Mouse (Mus musculus) kidney, adult 2 months (tissue): ENCODE measurements around the gene Tmprss12. TPM values are rescaled to one million over a fixed set of nuclear protein-coding genes. Genes with fewer than 3 reads are reported as not detected.

Experiments used
- DNase-seq: peaks from one replicate; pipeline ENCODE4 v3.0.0; 2021
- H3K27ac ChIP-seq: fragments of 200-500 bp; 2 replicates; pipeline ENCODE4 v1.5.1; 2012; ENCODE audit warnings: low read depth, low read length, control low read depth, inconsistent platforms; ENCODE audit not compliant: insufficient read depth
- H3K27me3 ChIP-seq: fragments of 200-500 bp; replicated peaks from 2 replicates; pipeline ENCODE4 v1.6.1; 2012; ENCODE audit warnings: mild to moderate bottlenecking, moderate library complexity, low read length, inconsistent platforms; ENCODE audit not compliant: control insufficient read depth, insufficient read depth
- H3K36me3 ChIP-seq: fragments of 200-500 bp; 2 replicates; pipeline ENCODE4 v1.6.1; 2012; ENCODE audit warnings: mild to moderate bottlenecking, moderate library complexity, low read length, inconsistent platforms; ENCODE audit not compliant: control insufficient read depth, insufficient read depth
- H3K4me1 ChIP-seq: fragments of 200-500 bp; 2 replicates; pipeline ENCODE4 v1.6.1; 2011; ENCODE audit warnings: low read length; ENCODE audit not compliant: control insufficient read depth, insufficient read depth
- H3K4me3 ChIP-seq: fragments of 200-500 bp; 2 replicates; pipeline ENCODE4 v1.5.1; 2011; ENCODE audit warnings: mild to moderate bottlenecking, low read depth, low read length, control low read depth; ENCODE audit not compliant: insufficient read depth
- CTCF ChIP-seq: fragments of 200-500 bp; conservative IDR thresholded peaks from 2 replicates; pipeline ENCODE4 v1.5.1; 2011; ENCODE audit warnings: low read depth, mild to moderate bottlenecking, control low read depth, low read length, moderate library complexity, mixed read lengths; ENCODE audit not compliant: insufficient read depth, insufficient read length
- POLR2A ChIP-seq: fragments of 200-500 bp; IDR thresholded peaks from one replicate; pipeline ENCODE4 v1.6.1; 2011; ENCODE audit warnings: low read depth, low read length, control low read depth
- WGBS: fragments of 180-500 bp; shearing (Covaris S2); methylation state at CpG from one replicate; pipeline ENCODE4 v1.1.7; 2018; 5-methylcytosine and 5-hydroxymethylcytosine counted together
- polyA plus RNA-seq: library from polyadenylated mRNA; depleted of rRNA; stranded (reverse); fragments of >200 nt; gene quantifications from 2 replicates; pipeline ENCODE4 v1.2.3, GENCODE M21; 2012

Gene Tmprss12
- polyA plus RNA-seq, 1 experiment: 0.14 TPM

DNA sequence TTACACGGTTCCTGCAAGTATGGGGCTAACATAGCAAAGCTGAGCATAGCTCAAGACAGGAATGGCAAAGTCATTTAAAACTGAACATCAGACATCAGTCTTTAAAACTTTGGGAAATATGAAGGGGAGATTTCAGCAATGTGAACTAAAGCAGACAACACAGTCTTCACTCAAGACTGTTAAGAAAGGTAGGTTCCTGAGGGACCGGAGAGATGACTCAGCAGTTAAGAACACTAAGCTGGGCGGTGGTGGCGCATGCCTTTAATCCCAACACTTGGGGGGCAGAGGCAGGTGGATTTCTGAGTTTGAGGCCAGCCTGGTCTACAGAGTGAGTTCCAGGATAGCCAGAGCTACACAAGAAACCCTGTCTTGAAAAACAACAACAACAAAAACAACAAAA, 4.2 kb upstream of the Tmprss12 start:
- TF ChIP-seq CTCF (no peak), POLR2A (no peak)
- Histone ChIP-seq H3K36me3 (no peaks in the 10 kb centered on the region), H3K27ac (no peak overlapping the region), H3K27me3 (no peaks in the 10 kb centered on the region), H3K4me3 (no peak overlapping the region), H3K4me1 (peaks cover 7% of the 10 kb centered on the region; the same call in 1 of the 2 replicates)
- no peak for DNase-seq
- 97% methylated on average over 4 of the region's 4 CpGs for WGBS

DNA sequence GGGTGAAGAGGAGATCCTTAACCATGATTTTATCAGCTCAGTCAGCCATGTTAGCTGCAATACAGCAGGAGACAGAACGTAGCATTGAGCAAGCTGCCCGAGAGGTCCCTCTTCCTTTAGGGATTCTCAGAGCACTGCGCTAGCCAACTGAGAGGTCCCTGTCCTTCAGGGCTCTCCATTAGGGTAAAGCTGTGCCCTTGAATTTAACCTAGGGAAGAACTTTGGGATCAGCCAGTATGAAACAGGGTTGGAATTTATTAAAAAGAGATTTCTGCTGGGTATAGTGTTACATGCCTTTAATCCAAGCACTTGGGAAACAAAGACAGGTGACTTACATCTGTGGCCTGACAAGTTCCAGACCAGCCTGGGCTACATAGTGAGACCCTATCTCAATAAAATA, 3.1 kb upstream of the Tmprss12 start:
- TF ChIP-seq CTCF: no peak
- no peak for TF ChIP-seq POLR2A
- Histone ChIP-seq H3K4me3 (no peak overlapping the region), H3K27ac (no peak overlapping the region), H3K27me3 (no peaks in the 10 kb centered on the region), H3K4me1 (peaks cover 7% of the 10 kb centered on the region; the same call in 1 of the 2 replicates), H3K36me3 (no peaks in the 10 kb centered on the region)
- DNase-seq: no peak
- WGBS: 79% methylated on average over 3 of the region's 3 CpGs

DNA sequence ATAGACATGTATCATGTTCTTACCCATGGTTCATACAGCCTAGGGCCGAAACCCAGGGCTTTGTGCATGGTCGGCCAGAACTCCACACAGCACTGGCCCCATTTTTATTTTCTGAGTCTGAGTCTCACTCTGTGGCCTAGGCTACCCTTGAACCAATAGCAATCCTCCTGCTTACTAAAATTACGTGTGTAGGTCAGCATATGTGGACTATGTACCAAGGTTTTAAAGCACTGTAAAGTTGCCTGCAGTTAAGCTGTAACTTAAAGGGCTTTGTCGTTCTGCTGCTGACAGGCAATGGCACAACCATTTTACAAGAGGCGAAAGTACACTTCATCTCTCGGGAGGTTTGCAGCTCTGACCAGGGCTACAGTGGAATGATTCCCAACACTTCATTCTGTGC, 8.3 kb downstream of the Tmprss12 start:
- H3K27ac ChIP-seq: no peak overlapping the region
- no peak for TF ChIP-seq CTCF
- no peak for TF ChIP-seq POLR2A
- no peaks in the 10 kb centered on the region for H3K27me3 ChIP-seq
- 81% methylated on average over 6 of the region's 6 CpGs for WGBS
- H3K4me1 ChIP-seq: no peaks in the 10 kb centered on the region
- no peak overlapping the region for H3K4me3 ChIP-seq
- DNase-seq: no peak
- no peaks in the 10 kb centered on the region for H3K36me3 ChIP-seq

DNA sequence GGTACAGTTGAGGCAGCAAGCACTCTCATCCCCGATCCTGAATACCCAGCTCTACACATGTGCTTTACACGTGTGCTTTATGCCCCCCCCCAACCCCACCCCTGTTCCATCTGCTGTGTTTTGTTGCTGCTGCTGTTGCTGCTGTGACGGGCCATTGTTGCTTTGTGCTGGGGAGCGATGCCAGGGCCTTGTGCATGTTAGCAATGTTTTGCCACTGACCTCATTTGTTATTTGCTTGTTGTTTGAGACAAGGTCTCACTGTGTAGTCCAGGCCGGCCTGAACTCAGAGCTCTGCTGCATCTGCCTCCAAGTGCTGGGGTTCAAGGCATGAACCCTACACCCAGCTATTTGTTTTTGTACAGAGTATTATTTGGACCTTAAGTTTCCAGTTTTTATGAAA, 10.2 kb downstream of the Tmprss12 start:
- Histone ChIP-seq H3K4me1 (no peaks in the 10 kb centered on the region), H3K36me3 (no peaks in the 10 kb centered on the region), H3K27ac (no peak overlapping the region), H3K27me3 (no peaks in the 10 kb centered on the region), H3K4me3 (no peak overlapping the region)
- DNase-seq: no peak
- 87% methylated on average over 5 of the region's 5 CpGs for WGBS
- no peak for TF ChIP-seq CTCF

DNA sequence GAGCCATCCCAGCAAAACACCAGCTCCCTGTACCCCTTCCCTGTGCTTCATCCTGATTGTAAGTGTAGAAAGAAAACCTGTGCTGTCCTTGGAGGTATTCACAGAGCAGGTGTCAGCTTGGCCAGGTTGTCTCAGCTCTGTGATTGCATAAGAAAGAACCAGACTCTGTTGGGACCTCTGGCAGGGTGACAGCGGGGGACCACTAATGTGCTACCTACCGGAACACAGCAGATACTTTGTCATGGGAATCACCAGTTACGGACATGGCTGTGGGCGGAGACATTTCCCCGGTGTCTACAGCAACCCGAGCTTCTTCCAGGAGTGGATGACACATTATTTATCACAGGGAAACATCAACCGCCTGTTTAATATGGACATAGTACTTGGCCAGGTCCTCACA, 11.7 kb downstream of the Tmprss12 start:
- 48% methylated on average over 7 of the region's 7 CpGs for WGBS

DNA sequence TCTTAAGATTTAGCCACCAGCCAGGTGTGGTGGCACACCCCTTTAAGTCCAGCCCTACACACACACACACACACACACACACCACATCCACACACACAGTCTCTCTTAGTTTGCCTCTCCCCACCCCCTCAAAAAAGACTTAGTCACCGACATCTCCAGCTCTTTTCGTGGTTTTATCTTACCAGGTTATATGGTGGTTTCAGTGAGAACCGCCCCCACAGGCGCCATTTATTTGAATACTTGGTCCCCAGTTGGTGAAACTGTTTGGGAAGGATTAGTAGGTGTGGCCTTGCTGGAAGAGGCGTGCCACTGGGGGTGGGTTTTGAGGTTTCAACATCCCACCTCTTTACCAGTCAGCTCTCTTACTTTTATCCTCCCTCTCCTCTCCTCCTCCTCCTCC, 17.2 kb downstream of the Tmprss12 start:
- TF ChIP-seq CTCF (no peak), POLR2A (no peak)
- DNase-seq: no peak
- no peaks in the 10 kb centered on the region for H3K4me1 ChIP-seq
- H3K4me3 ChIP-seq: no peak overlapping the region
- H3K27me3 ChIP-seq: no peaks in the 10 kb centered on the region
- no peaks in the 10 kb centered on the region for H3K36me3 ChIP-seq
- H3K27ac ChIP-seq: no peak overlapping the region
- 91% methylated on average over 5 of the region's 5 CpGs for WGBS

More for the DNA sequence above, 11.7 kb downstream of the Tmprss12 start:
- TF ChIP-seq CTCF (no peak), POLR2A (no peak)
- H3K27me3 ChIP-seq: no peaks in the 10 kb centered on the region
- DNase-seq: no peak
- no peak overlapping the region for H3K4me3 ChIP-seq
- no peak overlapping the region for H3K27ac ChIP-seq
- H3K36me3 ChIP-seq: no peaks in the 10 kb centered on the region
- no peaks in the 10 kb centered on the region for H3K4me1 ChIP-seq

DNA sequence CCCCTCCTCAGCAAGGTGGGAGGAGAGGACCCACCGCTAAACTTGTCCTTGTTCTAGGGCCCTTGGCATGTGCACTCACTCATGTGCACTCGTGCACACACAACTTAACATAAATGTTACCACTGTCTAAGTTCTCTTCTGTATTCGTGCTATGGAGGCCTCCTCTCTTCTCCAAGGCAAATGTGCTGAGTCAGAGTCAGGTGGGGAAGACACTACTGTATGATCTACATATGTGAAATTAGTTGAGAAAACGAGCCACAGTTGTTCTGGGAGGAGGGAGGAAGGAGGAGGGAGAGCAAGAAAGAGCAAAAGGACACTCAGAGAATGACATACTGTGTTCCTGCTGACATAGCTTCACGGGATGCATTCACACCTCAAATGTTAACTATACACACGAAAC, 19.9 kb downstream of the Tmprss12 start:
- H3K27me3 ChIP-seq: no peaks in the 10 kb centered on the region
- no peak overlapping the region for H3K27ac ChIP-seq
- no peaks in the 10 kb centered on the region for H3K36me3 ChIP-seq
- no peak overlapping the region for H3K4me3 ChIP-seq
- DNase-seq: no peak
- TF ChIP-seq POLR2A (no peak), CTCF (no peak)
- peaks cover 2% of the 10 kb centered on the region; the same call in 1 of the 2 replicates for H3K4me1 ChIP-seq
- 50% methylated on average over 6 of the region's 6 CpGs for WGBS

DNA sequence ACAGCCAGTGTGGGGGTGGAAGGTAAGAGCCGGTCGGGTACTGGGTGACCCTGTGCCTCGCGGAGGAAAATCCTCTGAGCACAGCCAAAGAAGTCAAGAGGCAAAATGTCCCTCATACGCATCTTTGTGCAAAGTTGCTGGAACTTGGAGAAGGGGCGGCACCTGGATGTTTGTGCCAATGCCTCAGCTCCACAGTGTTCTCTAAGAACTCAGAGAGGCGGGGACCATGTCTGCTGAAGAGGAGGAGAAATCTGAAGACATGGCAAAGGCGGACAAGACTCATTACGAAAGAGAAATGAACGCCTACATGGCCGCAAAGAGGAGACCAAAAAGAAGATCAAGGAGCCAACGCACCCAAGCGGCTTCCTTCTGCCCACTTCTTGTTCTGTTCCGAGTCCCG, 20.9 kb downstream of the Tmprss12 start:
- WGBS: 74% methylated on average over 15 of the region's 15 CpGs
- peak; percentile 71 for DNase-seq

More for the DNA sequence above, 20.9 kb downstream of the Tmprss12 start:
- no peak overlapping the region for H3K4me3 ChIP-seq
- H3K36me3 ChIP-seq: no peaks in the 10 kb centered on the region
- H3K27ac ChIP-seq: no peak overlapping the region
- H3K27me3 ChIP-seq: no peaks in the 10 kb centered on the region
- TF ChIP-seq CTCF (no peak), POLR2A (no peak)
- H3K4me1 ChIP-seq: peaks cover 2% of the 10 kb centered on the region; the same call in 1 of the 2 replicates
